Comparison of ENCODE assay signal across 10 mouse cellular contexts in genomic region chr3:88577846-88578245, GRCm38 (mm10). TPM values are rescaled to one million over a fixed set of nuclear protein-coding genes. Genes with fewer than 3 reads are reported as not detected.
"Had no signal": no experiment of that assay in that cellular context is flagged by ENCODE, and none has a peak within 500 bp of the region (broad histone marks: within the 10 kb centered on the region; RNA-seq: fewer than 3 reads in every experiment).

No protein-coding gene starts in this region.

RNA-seq across cellular contexts. Expression of gene Rab25, which starts 29.7 kb away (rescaled TPM):
- total RNA-seq: left cerebral cortex, postnatal 10 days; left cerebral cortex, postnatal 14 days; left cerebral cortex, postnatal 25 days; left cerebral cortex, postnatal 36 days; megakaryocyte, adult 5-6 weeks; monocyte, adult 5-6 weeks had no signal
- polyA plus RNA-seq: liver, embryonic 15.5 days; macrophage; midbrain, embryonic 13.5 days; midbrain, embryonic 14.5 days had no signal
